Mouse (Mus musculus) cerebellum, postnatal 4 days (tissue): ENCODE measurements around the gene Tenm2.

ENCODE experiments used
- DNase-seq, 2 experiments: peaks; one replicate each; pipeline ENCODE4 v3.0.0; 2022; ENCODE audit warnings: low spot score in 2 of 2, mixed read lengths in 1 of 2

Gene Tenm2

GRCm38 (mm10) chr11:36484466-36485069, 751.2 kb downstream of the Tenm2 start:
- no peak for DNase-seq

- DNase-seq = no peak
Measured at GRCm38 (mm10) chr11:36482136-36482535, 753.6 kb downstream of the Tenm2 start.

DNA sequence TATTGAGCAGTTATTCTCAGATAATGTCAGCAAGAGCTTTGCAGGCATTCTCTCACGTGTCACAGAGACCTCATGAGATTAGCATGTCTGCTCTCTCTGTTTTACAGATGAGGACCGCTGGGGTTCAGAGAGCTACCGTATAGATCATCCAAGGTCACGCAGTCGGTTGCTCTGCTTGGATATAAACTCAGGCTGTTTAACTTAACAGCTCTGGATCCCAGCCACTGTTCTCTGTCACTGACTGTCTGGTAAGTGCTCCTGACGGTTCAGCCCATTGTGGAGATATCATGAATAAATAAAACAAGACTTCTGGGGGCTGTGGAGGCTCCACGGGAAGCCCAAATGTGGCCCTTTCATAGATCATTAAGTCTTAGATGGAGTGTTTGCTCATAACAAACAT, 754.2 kb downstream of the Tenm2 start:
- no peak for DNase-seq

DNA sequence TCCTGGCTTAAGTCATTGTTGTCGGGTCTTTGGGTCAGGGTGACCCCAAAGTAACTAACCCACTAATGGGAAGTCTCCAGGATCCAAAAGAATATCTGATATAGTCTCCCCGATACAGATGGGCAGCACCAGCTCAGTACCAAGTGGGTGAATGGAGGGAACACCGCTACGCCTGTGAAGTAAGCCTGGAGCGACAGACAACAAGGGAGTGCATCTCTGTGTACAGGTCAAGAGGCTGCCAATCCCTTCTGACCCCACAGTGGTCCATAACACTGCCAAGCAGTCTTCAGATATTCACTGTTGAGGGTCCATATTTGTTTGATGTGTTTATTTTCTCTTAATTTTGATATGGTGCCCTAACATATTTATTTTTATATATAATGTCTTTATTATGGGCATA, 754.7 kb downstream of the Tenm2 start:
- no peak for DNase-seq

- no peak for DNase-seq
Measured at GRCm38 (mm10) chr11:36469811-36470551, 765.8 kb downstream of the Tenm2 start.

DNA sequence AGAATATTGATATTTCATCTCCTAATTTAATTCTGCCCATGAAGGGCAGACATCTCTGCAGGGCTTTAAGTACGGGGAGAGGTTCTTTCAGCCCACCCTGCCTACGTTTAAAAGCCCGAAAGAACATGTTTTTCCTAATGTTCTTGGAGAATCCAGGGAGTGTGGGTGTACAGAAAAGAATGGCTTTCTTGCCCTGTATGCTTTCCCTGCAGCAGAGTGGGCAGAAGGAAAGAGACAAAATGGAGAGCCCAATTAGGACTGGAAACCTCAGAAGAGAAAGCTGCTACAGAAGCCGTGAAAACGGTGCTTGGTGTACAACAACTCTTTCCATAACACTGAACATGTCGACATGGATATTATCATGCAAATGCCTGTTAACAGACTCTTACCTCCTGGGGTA, 777.3 kb downstream of the Tenm2 start:
- DNase-seq = no peak

DNA sequence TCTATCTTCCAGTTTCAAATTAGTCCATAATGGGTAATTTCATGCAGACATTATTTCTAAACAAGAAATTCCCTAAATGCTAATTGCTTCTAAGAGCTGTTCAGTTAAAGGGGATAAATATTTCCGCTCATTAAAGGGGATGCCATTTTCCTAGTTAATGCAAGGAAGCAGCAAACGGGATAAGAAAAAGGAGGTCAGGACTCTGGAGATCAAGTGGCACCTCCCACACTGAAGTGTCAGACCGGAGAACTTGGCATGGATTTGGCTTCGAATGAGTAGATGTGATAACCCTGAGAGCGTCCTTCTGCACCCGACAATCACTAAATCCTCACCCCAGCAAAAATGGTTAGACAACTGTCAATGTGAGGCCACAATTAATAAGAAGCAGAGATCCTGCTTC, 781.7 kb downstream of the Tenm2 start:
- no peak for DNase-seq

- DNase-seq = no peak
Measured at GRCm38 (mm10) chr11:36452436-36452835, 783.3 kb downstream of the Tenm2 start.

GRCm38 (mm10) chr11:36446351-36446750, 789.4 kb downstream of the Tenm2 start:
- no peak for DNase-seq

DNA sequence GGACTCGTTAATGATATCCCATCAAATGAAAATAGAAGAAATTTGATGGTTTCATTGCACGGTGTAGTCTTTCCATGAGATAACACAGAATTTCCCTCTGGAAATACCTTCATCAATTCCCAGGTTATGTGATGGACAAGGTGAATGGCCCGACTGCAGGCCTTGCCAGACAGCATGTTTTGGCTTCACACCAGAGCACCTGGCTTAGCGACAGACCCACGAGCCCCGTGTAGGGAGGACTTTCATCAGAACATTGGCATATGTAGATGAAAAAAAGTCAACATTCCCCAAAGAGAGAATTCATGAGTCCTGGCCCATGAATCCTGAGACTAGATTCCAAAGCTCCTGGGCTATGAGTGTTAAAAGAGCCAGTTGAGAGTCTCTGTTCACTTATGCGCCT, 791.9 kb downstream of the Tenm2 start:
- DNase-seq = no peak

DNA sequence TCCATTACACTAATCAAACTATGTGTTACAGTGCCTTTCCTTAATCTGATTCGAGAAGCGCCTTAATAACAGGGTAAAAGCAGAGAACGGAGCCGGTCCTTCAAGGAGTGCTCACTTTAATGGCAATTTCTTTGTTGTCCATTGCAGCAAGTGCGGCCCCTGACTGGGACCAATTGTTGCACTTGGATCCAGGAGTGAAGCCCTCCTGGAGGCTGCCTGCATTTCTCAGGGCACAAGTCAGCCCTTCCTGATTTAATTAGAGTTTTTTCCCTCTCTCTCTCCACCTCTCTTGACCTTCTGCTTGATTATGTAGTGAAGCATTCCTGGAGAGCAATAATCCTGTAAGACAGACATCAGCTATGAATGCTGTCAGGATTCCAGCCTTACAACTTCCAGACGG, 794.0 kb downstream of the Tenm2 start:
- DNase-seq = no peak

- no peak for DNase-seq
Measured at GRCm38 (mm10) chr11:36436251-36436650, 799.5 kb downstream of the Tenm2 start.

- peak in 1 of 2 experiments; percentile 16 for DNase-seq
Measured at GRCm38 (mm10) chr11:36428947-36429346, 806.8 kb downstream of the Tenm2 start.

- DNase-seq = no peak
Measured at GRCm38 (mm10) chr11:36424959-36425358, 810.8 kb downstream of the Tenm2 start.

- DNase-seq = no peak
Measured at GRCm38 (mm10) chr11:36420047-36420446, 815.7 kb downstream of the Tenm2 start.

- DNase-seq = peak in 1 of 2 experiments; percentile 10
Measured at GRCm38 (mm10) chr11:36415244-36415643, 820.5 kb downstream of the Tenm2 start.

DNA sequence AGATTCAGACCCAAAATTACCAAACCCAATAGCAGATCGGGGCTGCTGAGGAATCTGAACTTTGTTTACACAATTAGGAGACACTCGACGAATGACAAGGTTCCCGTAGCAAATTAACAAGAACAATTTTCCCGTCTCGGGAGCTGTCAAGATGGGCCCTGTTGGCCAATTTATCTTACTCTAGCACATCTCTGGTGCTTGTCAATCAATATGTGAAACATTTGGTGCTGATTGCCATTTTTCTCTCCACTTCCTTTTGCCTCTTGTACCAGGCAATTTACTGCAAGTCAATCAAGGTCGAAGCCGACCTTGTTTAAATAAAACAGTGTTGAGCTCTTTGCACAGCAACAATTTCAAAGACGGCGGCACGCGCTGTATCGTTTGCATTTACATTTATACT, 824.9 kb downstream of the Tenm2 start:
- no peak for DNase-seq

DNA sequence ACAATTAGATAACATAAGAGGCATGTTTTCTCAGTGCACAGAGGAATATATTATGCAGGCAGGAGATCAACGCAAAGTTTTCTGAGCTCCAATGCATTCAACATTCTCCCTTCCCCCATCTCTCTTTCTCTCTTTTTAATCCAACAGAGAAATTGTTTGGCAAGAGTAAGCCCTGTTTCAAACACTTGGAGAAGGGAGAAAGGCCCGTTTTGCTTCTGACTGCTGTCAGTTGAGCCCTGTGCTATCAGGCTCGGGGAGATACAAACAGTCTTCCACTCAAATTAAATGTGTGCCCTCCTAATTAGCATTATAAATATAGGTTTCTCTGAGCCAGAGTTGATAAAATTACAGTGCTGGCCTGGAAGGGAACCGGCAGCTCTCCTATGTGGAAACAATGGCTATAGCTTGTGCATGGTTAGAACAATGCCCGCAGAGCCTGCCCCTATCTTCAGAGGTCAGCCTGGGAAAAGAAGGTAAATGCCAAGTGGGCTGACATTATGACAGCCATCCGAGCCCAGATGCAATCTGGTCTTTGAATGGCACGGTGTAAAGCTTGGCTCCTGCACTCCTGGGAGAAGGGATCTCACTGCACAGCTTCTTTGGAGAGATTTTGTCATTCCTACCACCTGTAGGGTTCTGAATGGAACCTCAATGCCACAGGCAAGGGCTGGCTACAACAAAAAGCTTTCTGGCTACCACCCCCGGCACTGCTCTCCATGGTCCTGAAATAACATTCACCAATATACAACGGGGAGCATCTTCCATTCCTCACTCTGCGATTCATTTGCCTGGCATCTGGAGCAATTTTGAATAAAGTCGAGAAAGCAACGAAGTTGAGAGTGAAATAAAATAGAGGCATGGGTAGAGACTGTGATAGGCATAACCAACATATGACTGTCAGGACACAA, 839.7 kb downstream of the Tenm2 start:
- peak in 1 of 2 experiments; percentile 4 for DNase-seq

DNA sequence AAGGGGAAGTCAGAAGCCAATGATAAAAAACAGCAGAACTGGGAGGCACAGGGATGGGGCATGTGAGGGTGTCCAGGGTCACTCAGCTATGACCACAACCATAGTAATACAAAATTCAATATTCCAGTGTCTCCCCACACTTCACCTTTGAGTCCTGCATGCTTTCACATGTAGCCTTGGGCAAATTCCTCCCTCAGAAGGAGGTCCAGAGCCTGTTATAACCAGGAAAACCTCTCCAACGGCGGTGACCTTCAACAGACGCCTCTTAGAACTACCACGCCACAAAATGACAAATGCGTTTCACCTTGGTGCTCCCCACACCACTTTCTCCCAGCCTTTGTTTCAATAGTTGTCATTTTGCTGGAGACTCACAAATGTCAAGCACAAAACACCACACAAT, 851.1 kb downstream of the Tenm2 start:
- DNase-seq = no peak

- no peak for DNase-seq
Measured at GRCm38 (mm10) chr11:36371814-36372213, 864.0 kb downstream of the Tenm2 start.

GRCm38 (mm10) chr11:36365067-36365466, 870.7 kb downstream of the Tenm2 start:
- DNase-seq = no peak

DNA sequence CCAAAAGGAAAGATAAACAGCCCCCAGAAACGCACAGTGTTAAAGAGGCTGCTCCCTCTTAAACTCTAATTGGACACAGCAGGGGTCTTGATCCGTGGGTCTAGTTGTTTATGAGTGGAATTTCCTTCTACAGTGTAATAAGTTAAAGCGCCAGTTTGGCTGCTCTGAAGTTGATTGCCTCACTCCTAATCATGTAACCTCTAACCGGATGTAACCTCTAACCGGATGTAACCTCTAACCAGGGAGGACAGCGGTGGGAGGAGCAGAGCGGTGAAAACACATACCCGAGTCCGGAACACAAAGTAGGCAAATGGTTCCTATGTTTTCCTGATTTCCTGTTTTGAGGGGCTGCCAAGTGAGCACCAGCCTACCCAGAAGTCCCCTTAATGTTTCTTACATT, 871.3 kb downstream of the Tenm2 start:
- DNase-seq = no peak

DNA sequence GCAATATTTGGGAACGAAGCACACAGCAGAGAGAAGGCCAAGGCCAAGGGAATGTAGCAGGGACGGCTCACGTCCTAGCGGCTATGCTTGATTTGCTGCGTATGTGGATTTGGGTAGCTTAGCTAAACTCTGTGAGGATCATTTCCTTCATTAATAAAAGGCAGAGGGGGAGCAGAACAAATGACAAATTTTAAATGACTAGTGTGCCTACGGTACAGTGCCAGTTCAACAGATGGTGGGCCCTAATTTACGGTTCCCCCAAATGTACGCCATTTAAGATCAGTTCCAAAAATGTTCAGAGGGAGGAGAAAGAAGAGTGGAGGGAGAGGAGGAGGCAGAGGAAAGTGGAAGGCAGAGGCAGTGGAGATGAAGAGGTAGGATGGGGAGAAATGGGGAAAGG, 873.2 kb downstream of the Tenm2 start:
- no peak for DNase-seq
